Mouse (Mus musculus): ENCODE data around the gene Tmcc3. TPM values are rescaled to one million over a fixed set of nuclear protein-coding genes. Genes with fewer than 3 reads are reported as not detected.

Gene Tmcc3
- polyA plus RNA-seq, 1 experiment, result 20.7 TPM

DNA sequence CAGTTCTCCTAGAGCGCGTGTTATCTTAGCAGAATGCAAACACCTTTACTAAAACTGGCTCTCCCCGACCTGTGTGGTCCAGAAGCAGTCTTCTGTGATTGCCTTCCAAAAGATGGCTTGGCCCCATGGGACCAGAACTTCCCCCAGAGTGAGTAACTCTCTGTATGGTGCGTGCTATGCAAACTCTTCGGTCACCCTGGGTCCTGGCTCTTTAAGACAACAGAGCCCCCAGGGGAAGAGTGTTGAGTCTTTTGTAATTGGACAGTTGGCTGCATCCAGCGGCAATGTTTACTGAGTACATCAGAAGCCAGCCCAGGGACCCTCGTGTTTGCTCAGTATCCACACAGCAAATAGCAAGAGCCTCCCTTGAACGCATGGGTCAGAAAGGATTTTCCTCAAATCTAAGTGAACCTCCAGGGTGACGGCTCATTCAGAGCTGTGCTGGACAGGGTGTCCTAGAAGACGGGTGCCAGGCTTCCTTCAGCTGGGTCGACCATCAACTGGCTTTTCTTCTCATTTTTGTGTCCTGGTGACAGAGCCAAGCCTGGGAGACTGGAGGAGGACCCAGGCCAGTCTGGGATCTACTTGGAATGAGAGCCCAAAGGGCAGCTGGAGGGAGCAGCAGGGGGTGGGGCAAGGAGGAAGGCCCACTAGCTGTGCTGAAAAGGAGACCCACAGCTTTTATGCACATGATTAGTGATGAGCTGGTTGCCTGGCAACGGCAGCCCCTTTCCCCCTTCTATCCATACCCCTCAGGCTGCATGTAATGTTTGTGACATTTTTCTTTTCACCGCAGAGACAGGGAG, 309.9 kb downstream of the Tmcc3 start:
- H3K4me3 ChIP-seq (ENCODE audit: control insufficient read depth, insufficient read depth, low read length), result no peak overlapping the region
- no peaks in the 10 kb centered on the region for H3K4me1 ChIP-seq (replicated peaks; ENCODE audit: control insufficient read depth, insufficient read depth, low read length)

DNA sequence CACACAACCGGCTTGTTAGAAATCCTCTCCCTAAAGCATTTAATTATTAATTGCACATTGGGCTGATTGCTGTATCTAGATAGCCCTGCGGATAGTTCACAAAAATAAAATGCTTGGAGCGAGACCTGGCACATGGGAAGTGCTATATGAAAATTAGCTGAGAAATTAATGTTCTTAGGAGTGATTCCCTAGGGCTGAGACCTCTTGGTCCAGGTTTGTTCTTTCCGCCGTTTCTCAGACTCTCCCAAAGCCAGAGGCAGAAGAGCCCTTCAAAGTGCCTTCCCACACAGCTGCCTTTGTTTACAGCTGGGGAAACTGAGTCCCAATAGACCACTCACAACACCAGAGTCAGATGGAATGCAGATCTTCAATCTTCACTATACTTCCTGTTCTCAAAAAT, 310.5 kb downstream of the Tmcc3 start:
- H3K27ac ChIP-seq (ENCODE audit: control insufficient read depth, insufficient read depth, low read length), result no peak overlapping the region
- H3K36me3 ChIP-seq (ENCODE audit: control insufficient read depth, insufficient read depth, low read length), result no peaks in the 10 kb centered on the region
- no peaks in the 10 kb centered on the region for H3K4me1 ChIP-seq (replicated peaks; ENCODE audit: control insufficient read depth, insufficient read depth, low read length)
- 76% methylated on average over 5 of the region's 5 CpGs for WGBS
- TF ChIP-seq CTCF (IDR thresholded peaks at IDR 0.05; ENCODE audit: borderline replicate concordance, control insufficient read depth, extremely low read depth, insufficient read depth, low read length, poor library complexity) (no peak), POLR2A (IDR thresholded peaks at IDR 0.05; ENCODE audit: control insufficient read depth, extremely low read depth, insufficient read depth, low read length, poor library complexity) (no peak)
- no peak for DNase-seq
- no peaks in the 10 kb centered on the region for H3K27me3 ChIP-seq (ENCODE audit: control insufficient read depth, insufficient read depth, low read length)
- H3K4me3 ChIP-seq (ENCODE audit: control insufficient read depth, insufficient read depth, low read length), result no peak overlapping the region

More for the DNA sequence above, 309.9 kb downstream of the Tmcc3 start:
- 50% methylated on average over 13 of the region's 13 CpGs for WGBS
- H3K27ac ChIP-seq (ENCODE audit: control insufficient read depth, insufficient read depth, low read length), result no peak overlapping the region
- no peak for TF ChIP-seq POLR2A (IDR thresholded peaks at IDR 0.05; ENCODE audit: control insufficient read depth, extremely low read depth, insufficient read depth, low read length, poor library complexity)
- no peak for TF ChIP-seq CTCF (IDR thresholded peaks at IDR 0.05; ENCODE audit: borderline replicate concordance, control insufficient read depth, extremely low read depth, insufficient read depth, low read length, poor library complexity)
- H3K27me3 ChIP-seq (ENCODE audit: control insufficient read depth, insufficient read depth, low read length), result no peaks in the 10 kb centered on the region
- H3K36me3 ChIP-seq (ENCODE audit: control insufficient read depth, insufficient read depth, low read length), result no peaks in the 10 kb centered on the region
- no peak for DNase-seq

DNA sequence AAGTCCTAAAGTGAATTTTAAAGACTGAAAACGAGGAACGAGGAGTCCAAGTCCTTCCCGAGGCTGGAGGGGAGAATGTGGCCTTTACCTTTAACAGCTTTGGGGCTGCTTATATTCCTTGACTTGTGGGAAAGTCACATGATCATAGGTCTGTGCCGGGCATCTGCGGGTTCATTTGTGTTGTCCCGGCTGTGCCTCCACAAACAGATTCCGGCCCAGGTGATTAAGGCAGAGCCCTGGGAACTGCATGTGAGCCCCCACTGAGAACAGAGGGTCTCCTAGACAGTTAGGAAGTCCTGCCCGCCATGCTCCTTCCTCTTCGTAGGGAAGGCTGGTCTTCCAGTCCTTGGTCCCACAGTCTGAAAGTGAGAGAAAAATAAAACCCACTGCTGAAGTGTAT, 311.1 kb downstream of the Tmcc3 start:
- Histone ChIP-seq H3K4me3 (ENCODE audit: control insufficient read depth, insufficient read depth, low read length) (no peak overlapping the region), H3K36me3 (ENCODE audit: control insufficient read depth, insufficient read depth, low read length) (no peaks in the 10 kb centered on the region), H3K4me1 (replicated peaks; ENCODE audit: control insufficient read depth, insufficient read depth, low read length) (no peaks in the 10 kb centered on the region), H3K27ac (ENCODE audit: control insufficient read depth, insufficient read depth, low read length) (no peak overlapping the region), H3K27me3 (ENCODE audit: control insufficient read depth, insufficient read depth, low read length) (no peaks in the 10 kb centered on the region)
- TF ChIP-seq POLR2A (IDR thresholded peaks at IDR 0.05; ENCODE audit: control insufficient read depth, extremely low read depth, insufficient read depth, low read length, poor library complexity), result no peak
- TF ChIP-seq CTCF (IDR thresholded peaks at IDR 0.05; ENCODE audit: borderline replicate concordance, control insufficient read depth, extremely low read depth, insufficient read depth, low read length, poor library complexity), result no peak
- no peak for DNase-seq
- WGBS, result 43% methylated on average over 9 of the region's 9 CpGs

DNA sequence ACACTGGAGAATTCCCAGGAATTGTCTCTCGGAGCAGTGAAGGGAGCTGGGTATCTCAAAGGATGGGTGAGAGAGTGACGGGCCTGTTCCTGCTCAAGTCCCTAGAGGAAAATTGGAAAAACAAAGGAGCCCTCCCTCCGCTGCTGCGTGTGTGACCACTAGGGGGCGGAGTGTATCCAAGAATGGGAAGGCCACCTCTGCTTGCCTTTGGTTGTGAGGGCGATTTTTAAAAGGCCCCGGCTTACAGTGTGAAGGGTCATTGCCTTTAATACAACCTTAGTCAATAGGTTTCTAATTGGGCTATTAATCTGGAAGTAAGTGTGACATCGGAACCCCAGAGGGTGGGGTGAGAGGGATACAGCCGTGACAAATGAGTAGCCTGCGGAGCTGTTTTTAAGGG, 311.9 kb downstream of the Tmcc3 start:
- no peaks in the 10 kb centered on the region for H3K4me1 ChIP-seq (replicated peaks; ENCODE audit: control insufficient read depth, insufficient read depth, low read length)
- H3K36me3 ChIP-seq (ENCODE audit: control insufficient read depth, insufficient read depth, low read length), result no peaks in the 10 kb centered on the region
- no peak overlapping the region for H3K4me3 ChIP-seq (ENCODE audit: control insufficient read depth, insufficient read depth, low read length)
- TF ChIP-seq POLR2A (IDR thresholded peaks at IDR 0.05; ENCODE audit: control insufficient read depth, extremely low read depth, insufficient read depth, low read length, poor library complexity) (no peak), CTCF (IDR thresholded peaks at IDR 0.05; ENCODE audit: borderline replicate concordance, control insufficient read depth, extremely low read depth, insufficient read depth, low read length, poor library complexity) (peak; percentile 84; the same call in 1 of the 2 replicates)
- H3K27ac ChIP-seq (ENCODE audit: control insufficient read depth, insufficient read depth, low read length), result no peak overlapping the region
- DNase-seq, result peak; percentile 65
- 24% methylated on average over 10 of the region's 10 CpGs for WGBS
- H3K27me3 ChIP-seq (ENCODE audit: control insufficient read depth, insufficient read depth, low read length), result no peaks in the 10 kb centered on the region

DNA sequence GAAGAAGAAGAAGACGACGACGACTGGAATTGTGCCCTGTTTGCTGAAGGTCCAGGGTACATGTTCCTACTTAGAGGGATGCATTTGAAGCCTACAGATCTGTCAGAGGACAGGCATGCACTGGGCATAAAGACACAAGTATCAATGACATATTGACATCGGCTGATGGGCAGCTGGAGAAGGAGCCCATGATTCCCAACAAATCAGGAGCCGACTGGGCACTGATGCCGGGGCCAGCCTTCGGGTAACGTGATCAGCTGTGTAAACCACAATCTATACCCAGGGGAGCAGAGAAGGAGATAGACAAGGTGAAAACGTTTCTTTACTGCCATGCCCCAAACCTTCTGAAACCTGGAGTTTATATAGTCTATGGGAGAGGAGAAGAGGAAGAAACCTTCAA, 313.3 kb downstream of the Tmcc3 start:
- WGBS, result 90% methylated on average over 9 of the region's 9 CpGs
- Histone ChIP-seq H3K27me3 (ENCODE audit: control insufficient read depth, insufficient read depth, low read length) (no peaks in the 10 kb centered on the region), H3K4me1 (replicated peaks; ENCODE audit: control insufficient read depth, insufficient read depth, low read length) (no peaks in the 10 kb centered on the region), H3K4me3 (ENCODE audit: control insufficient read depth, insufficient read depth, low read length) (no peak overlapping the region), H3K36me3 (ENCODE audit: control insufficient read depth, insufficient read depth, low read length) (no peaks in the 10 kb centered on the region), H3K27ac (ENCODE audit: control insufficient read depth, insufficient read depth, low read length) (no peak overlapping the region)
- no peak for DNase-seq
- TF ChIP-seq CTCF (IDR thresholded peaks at IDR 0.05; ENCODE audit: borderline replicate concordance, control insufficient read depth, extremely low read depth, insufficient read depth, low read length, poor library complexity) (no peak), POLR2A (IDR thresholded peaks at IDR 0.05; ENCODE audit: control insufficient read depth, extremely low read depth, insufficient read depth, low read length, poor library complexity) (no peak)

DNA sequence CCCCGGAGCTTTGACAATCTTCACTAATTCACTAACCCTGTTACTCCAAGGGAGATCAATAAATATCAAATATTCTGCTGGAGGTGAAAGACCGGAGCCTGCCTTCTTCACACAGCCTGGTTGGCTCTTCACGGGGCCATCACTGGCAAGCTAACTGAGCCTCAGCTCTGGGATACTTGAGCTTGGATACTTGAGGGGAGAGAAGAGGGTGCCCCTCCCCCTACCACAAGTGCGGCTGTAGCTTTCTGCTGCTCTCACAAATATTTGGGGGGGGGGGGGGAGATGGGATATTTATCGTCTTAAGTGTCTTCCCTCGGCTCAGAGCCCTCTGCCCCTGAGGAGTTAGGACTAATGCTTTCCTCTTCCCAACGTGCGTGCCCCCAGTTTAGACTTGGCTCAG, 313.9 kb downstream of the Tmcc3 start:
- 89% methylated on average over 8 of the region's 8 CpGs for WGBS
- Histone ChIP-seq H3K27me3 (ENCODE audit: control insufficient read depth, insufficient read depth, low read length) (no peaks in the 10 kb centered on the region), H3K4me1 (replicated peaks; ENCODE audit: control insufficient read depth, insufficient read depth, low read length) (no peaks in the 10 kb centered on the region), H3K27ac (ENCODE audit: control insufficient read depth, insufficient read depth, low read length) (no peak overlapping the region), H3K36me3 (ENCODE audit: control insufficient read depth, insufficient read depth, low read length) (no peaks in the 10 kb centered on the region), H3K4me3 (ENCODE audit: control insufficient read depth, insufficient read depth, low read length) (no peak overlapping the region)
- no peak for DNase-seq
- TF ChIP-seq POLR2A (IDR thresholded peaks at IDR 0.05; ENCODE audit: control insufficient read depth, extremely low read depth, insufficient read depth, low read length, poor library complexity) (no peak), CTCF (IDR thresholded peaks at IDR 0.05; ENCODE audit: borderline replicate concordance, control insufficient read depth, extremely low read depth, insufficient read depth, low read length, poor library complexity) (no peak)

Data from thymus, adult 2 months (tissue).